Mouse (Mus musculus): Measurements from ENCODE around the gene Rtp4. TPM values are rescaled to one million over a fixed set of nuclear protein-coding genes. Genes with fewer than 3 reads are reported as not detected.

Rtp4 gene
- polyA plus RNA-seq, 1 experiment from 2014 or later: 5.1 TPM

DNA sequence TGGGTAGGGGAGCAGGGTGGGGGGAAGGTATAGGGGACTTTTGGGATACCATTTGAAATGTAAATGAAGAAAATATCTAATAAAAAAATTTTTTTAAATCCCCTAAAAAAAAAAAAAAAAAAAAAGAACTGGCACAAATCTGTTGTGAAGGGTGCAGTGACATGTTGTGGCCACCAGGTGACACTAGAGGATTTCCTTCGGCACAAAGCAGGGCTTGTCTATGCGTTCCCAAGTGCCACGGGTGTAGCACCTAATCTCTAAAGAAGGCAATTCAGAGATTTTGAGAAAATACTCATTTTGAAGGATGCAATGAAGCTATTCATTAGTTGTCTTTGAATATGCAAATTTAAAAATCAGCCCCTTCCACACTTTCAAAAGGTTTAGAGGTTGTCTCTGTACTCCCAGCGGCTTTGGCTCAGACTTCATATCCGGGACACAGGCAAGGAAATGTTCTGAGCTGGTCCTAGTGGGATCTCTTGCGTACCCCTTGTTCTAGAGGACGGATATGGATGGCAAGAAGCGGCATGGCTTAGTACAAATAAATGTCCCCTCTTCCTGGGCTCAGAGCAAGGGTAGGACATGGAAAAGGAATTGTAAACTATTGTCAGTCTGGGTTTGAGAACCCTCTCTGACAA lies 30.4 kb downstream of the Rtp4 start:
- no peaks in the 10 kb centered on the region for H3K36me3 ChIP-seq
- ATAC-seq (ENCODE audit: low FRiP score, low read depth): peak; percentile 57; the same call in 1 of the 2 replicates
- 44% methylated on average over 8 of the region's 8 CpGs for whole genome bisulfite sequencing
- H3K9ac ChIP-seq: no peak overlapping the region
- H3K27me3 ChIP-seq: peaks cover 14% of the 10 kb centered on the region; the same call in 1 of the 2 replicates
- H3K9me3 ChIP-seq: no peaks in the 10 kb centered on the region
- H3K4me1 ChIP-seq: peaks cover 5% of the 10 kb centered on the region; the same call in 1 of the 2 replicates
- no peak overlapping the region for H3K4me2 ChIP-seq (replicated peaks)
- no peak overlapping the region for H3K27ac ChIP-seq
- H3K4me3 ChIP-seq: no peak overlapping the region

DNA sequence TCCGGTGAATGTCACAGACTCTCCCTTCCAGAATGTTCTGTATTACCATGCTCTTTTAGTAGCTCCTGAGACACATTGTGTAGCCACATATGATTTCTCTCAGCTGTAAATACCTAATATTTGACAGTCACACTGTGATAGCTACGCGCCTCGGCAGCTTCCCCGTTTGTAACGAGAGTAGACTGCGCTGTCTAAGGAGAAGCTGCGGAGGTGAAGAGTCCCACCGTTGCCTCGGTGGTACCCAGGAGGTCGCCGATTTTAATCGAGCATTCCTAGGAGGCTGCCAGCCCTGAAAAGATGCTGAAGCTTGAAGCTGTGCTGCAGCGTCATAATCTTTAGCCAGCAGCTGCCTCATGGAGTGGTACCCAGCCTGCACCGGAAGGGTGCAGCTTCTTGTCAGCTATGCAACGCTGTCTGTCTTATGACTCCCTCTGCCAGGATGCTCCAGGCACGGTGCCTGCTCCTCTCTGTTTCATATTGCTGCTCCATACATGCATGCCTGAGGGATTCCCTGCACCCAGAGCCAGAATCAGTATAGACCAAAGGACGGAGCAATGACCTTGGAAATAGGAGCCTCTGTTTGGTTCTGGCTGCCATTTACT lies 31.0 kb downstream of the Rtp4 start:
- Histone ChIP-seq H3K9me3 (no peaks in the 10 kb centered on the region), H3K4me3 (no peak overlapping the region), H3K27ac (no peak overlapping the region), H3K27me3 (peaks cover 14% of the 10 kb centered on the region; the same call in 1 of the 2 replicates), H3K9ac (no peak overlapping the region), H3K36me3 (no peaks in the 10 kb centered on the region), H3K4me1 (peaks cover 5% of the 10 kb centered on the region; the same call in 1 of the 2 replicates), H3K4me2 (replicated peaks) (no peak overlapping the region)
- ATAC-seq (ENCODE audit: low FRiP score, low read depth): no peak
- 87% methylated on average over 18 of the region's 18 CpGs for WGBS

DNA sequence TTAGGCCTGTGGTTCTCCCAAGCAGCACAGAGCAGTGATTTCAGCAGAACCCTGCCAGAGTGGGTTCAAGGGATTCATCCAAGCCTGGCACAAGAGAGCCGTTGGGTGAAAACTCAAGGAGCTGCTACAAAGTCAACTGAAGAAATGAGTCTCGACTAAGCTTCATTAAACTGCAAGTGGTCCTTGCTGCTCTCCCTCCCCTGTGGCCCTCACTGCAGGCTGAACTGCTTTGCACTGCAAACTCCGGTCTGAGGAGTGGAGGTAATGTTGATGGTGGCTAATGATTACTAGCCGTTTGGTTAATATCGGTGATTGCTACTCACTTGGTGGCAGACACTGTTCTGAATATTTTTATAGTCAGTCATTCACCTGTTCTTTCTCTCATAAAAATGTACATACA lies 34.6 kb downstream of the Rtp4 start:
- Histone ChIP-seq H3K4me3 (no peak overlapping the region), H3K4me1 (peaks cover 5% of the 10 kb centered on the region; the same call in 1 of the 2 replicates), H3K9ac (no peak overlapping the region), H3K9me3 (no peaks in the 10 kb centered on the region), H3K27me3 (peaks cover 11% of the 10 kb centered on the region; the same call in 1 of the 2 replicates), H3K4me2 (replicated peaks) (no peak overlapping the region), H3K27ac (no peak overlapping the region), H3K36me3 (no peaks in the 10 kb centered on the region)
- WGBS: 53% methylated on average over 5 of the region's 5 CpGs
- no peak for ATAC-seq (ENCODE audit: low FRiP score, low read depth)

DNA sequence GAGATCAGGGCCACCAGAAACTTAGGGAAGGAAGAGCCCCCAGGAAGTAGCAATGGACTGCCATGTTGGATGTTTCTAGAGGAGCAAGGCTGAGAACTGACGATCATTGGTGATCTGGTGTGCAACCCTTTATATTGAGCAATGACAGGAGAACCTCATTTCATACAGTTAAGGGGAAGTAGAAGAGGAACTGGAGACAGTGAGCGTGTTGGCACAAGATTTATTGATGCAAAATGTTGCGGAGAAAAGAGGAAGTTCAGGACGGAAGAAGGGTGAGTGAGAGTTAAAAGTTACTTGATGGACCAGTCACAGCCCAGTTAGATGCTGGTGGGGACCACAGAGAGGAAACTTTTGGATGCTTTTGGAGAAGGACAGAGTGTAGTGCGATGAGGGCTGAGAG lies 37.1 kb downstream of the Rtp4 start:
- Histone ChIP-seq H3K4me1 (peaks cover 5% of the 10 kb centered on the region; the same call in 1 of the 2 replicates), H3K9me3 (no peaks in the 10 kb centered on the region), H3K27me3 (no peaks in the 10 kb centered on the region), H3K9ac (no peak overlapping the region), H3K4me2 (replicated peaks) (no peak overlapping the region), H3K27ac (no peak overlapping the region), H3K4me3 (no peak overlapping the region), H3K36me3 (no peaks in the 10 kb centered on the region)
- no peak for ATAC-seq (ENCODE audit: low FRiP score, low read depth)
- WGBS: 93% methylated on average over 5 of the region's 5 CpGs

DNA sequence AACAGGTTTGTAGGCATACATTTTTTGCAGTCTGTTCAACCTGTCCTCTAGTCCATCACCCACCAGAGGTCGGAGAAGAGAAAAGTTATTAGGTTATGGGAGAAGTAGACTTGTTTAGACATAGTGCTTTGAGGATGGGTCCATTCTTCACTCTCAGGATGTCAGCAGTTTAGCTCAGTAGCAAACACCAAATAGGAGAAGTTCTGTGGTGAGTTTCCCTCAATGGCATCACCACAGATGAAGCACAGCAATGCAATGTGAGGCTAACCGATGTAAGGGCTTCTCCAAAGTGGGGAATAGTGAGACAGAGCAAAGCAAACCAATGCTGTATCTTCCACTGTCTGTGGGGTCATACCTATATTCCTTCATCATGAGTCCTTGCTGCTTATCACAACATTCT lies 37.6 kb downstream of the Rtp4 start:
- H3K4me1 ChIP-seq: peaks cover 5% of the 10 kb centered on the region; the same call in 1 of the 2 replicates
- 85% methylated on average over 2 of the region's 2 CpGs for WGBS

DNA sequence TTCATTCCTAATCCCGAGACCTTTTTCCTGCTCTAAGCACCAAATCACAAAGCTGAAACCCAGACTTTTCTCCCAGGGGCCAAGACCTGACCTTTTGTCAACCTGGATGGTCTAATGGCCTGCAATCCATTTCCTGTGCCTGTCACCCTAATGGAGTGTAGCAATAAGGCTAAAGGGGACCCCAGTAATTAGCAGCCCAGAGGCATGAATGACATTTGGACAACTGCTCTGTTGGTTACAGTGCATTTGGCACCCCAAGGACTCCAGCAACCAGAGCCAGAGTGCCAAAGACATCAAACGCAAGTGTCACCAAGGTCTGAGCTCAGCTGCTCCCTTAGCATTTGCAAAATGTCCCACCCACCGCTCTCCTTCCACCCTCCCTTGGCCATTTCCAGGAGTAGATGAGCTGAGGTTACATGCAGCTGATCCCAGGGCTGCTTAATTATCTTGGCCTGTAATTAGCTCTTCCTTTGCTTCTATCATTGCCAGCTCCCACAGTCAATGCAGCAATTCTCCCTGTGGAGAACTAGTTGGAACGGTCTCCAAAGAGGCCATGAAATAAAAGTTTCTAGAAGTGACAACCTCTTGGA lies 48.4 kb downstream of the Rtp4 start:
- Histone ChIP-seq H3K4me3 (no peak overlapping the region), H3K9me3 (no peaks in the 10 kb centered on the region), H3K36me3 (no peaks in the 10 kb centered on the region), H3K27me3 (no peaks in the 10 kb centered on the region), H3K4me2 (replicated peaks) (no peak overlapping the region), H3K9ac (no peak overlapping the region), H3K27ac (no peak overlapping the region), H3K4me1 (no peaks in the 10 kb centered on the region)
- WGBS: 14% methylated on average over 4 of the region's 4 CpGs
- ATAC-seq (ENCODE audit: low FRiP score, low read depth): no peak

More for the DNA sequence above, 37.6 kb downstream of the Rtp4 start:
- H3K27ac ChIP-seq: no peak overlapping the region
- H3K9me3 ChIP-seq: no peaks in the 10 kb centered on the region
- H3K4me2 ChIP-seq (replicated peaks): no peak overlapping the region
- ATAC-seq (ENCODE audit: low FRiP score, low read depth): no peak
- H3K36me3 ChIP-seq: no peaks in the 10 kb centered on the region
- no peak overlapping the region for H3K4me3 ChIP-seq
- H3K9ac ChIP-seq: no peak overlapping the region
- no peaks in the 10 kb centered on the region for H3K27me3 ChIP-seq

DNA sequence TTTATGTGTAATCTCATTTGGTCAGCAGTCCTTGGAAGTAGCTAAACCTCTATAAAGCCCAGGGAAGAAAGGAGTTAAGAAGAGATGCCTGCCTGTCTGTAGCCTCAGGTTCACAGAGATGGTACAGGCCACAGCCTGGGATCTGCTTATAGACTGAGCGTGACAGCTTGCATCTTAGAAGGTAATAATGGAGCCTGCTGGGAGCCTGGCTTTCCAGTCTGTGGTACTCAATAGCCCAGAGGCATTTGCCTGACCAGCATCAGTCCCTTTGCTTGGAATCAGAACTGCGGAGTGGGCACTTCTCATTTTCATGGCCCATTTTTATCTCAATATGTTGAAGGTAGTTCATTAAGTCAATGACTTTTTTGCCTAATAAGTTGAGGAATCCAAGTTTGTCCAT lies 54.5 kb downstream of the Rtp4 start:
- Histone ChIP-seq H3K27ac (no peak overlapping the region), H3K27me3 (no peaks in the 10 kb centered on the region), H3K9me3 (no peaks in the 10 kb centered on the region), H3K4me2 (replicated peaks) (no peak overlapping the region), H3K4me1 (no peaks in the 10 kb centered on the region), H3K9ac (no peak overlapping the region), H3K4me3 (no peak overlapping the region), H3K36me3 (no peaks in the 10 kb centered on the region)
- no peak for ATAC-seq (ENCODE audit: low FRiP score, low read depth)
- WGBS: 87% methylated on average over 2 of the region's 2 CpGs

DNA sequence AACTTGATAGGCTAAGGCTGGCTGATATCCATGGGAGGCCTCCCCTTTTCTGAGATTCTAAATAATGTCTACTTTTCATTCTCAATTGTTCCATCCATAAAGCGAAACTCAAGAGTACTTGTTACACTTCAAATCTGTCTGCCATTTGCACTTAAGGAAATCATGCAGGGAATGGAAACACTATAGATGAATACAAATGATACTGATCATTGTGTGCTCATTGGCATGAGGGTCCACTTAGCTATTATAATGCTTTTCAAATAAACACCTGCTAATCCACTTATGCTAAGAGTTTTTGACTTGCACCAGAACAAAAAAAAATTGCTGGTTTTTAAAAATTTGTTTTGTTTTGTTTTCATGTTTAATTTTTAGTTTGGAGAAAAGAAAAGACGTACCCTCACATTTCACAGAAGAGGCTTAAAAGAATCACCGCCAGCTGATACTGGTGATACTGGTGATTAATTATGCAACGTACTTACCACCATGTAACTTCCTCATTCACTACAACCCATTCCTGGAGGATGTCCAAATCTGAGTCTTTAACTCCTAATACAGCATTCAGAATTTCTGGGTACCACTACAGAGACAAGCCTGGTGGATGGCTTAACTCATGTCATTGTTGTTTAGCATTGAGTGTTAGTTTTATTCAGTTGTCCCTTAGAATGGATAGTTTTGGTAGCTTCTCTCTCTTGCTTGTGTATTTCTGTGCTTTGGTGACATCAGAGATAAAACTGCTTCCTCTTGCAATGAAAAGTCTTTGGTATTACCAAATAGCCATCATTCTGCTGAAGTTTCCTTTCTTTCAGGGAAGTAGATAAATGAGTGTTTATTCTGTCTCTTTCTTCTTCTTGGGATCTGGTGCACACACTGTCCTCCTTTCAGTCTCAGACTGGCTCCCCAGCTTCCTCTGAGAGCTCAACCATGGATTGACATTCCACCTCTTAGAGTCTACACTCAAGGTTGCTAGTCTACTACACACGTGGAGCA lies 71.3 kb downstream of the Rtp4 start:
- WGBS: 88% methylated on average over 5 of the region's 5 CpGs
- ATAC-seq (ENCODE audit: low FRiP score, low read depth): no peak
- H3K27ac ChIP-seq: no peak overlapping the region
- no peaks in the 10 kb centered on the region for H3K27me3 ChIP-seq
- H3K9ac ChIP-seq: no peak overlapping the region
- H3K4me3 ChIP-seq: no peak overlapping the region
- no peaks in the 10 kb centered on the region for H3K36me3 ChIP-seq
- H3K4me1 ChIP-seq: no peaks in the 10 kb centered on the region
- H3K4me2 ChIP-seq (replicated peaks): no peak overlapping the region
- H3K9me3 ChIP-seq: peaks cover 9% of the 10 kb centered on the region

DNA sequence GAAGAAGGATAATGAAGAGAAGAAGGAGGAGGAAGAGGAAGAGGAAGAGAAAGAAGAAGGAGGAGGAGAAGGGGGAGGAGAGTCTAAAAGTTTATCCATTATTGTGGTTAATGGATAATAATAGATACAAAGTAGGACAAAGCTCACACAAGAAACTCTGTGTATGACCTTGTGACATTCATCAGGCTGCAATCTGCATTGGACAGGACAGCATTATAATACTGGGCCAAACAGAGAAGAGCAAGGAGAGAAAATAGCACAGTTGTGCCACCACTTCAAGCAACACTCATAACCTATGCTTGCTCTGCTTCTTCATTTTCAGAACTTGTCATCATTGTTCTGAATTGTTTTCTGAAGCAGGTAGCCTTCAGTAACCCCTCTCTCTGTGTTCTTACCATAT lies 72.4 kb downstream of the Rtp4 start:
- no peaks in the 10 kb centered on the region for H3K4me1 ChIP-seq
- no peak overlapping the region for H3K9ac ChIP-seq
- no peaks in the 10 kb centered on the region for H3K27me3 ChIP-seq
- no peak overlapping the region for H3K4me3 ChIP-seq
- H3K4me2 ChIP-seq (replicated peaks): no peak overlapping the region
- ATAC-seq (ENCODE audit: low FRiP score, low read depth): no peak
- peaks cover 9% of the 10 kb centered on the region for H3K9me3 ChIP-seq
- no peak overlapping the region for H3K27ac ChIP-seq
- no peaks in the 10 kb centered on the region for H3K36me3 ChIP-seq

DNA sequence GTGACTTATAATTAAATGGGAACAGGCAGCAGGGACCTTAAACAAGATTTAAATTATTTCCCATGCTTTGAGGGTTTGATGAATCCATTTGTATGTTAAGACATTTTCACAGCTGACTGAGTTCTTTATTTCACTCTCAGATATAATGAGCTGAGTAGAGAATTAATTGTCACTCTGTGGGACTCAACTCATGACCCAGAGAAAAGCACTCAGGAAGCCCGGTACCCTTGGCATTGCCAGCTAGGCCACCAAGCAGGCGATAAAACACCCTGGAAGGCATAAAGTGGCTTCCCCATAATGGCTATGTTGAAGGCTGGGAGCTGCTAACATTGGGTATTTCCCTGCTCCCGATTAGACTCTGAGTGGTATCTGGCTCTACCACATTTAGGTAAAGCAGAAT lies 76.6 kb downstream of the Rtp4 start:
- H3K4me1 ChIP-seq: no peaks in the 10 kb centered on the region
- WGBS: 79% methylated on average over 3 of the region's 3 CpGs
- no peak overlapping the region for H3K4me3 ChIP-seq

DNA sequence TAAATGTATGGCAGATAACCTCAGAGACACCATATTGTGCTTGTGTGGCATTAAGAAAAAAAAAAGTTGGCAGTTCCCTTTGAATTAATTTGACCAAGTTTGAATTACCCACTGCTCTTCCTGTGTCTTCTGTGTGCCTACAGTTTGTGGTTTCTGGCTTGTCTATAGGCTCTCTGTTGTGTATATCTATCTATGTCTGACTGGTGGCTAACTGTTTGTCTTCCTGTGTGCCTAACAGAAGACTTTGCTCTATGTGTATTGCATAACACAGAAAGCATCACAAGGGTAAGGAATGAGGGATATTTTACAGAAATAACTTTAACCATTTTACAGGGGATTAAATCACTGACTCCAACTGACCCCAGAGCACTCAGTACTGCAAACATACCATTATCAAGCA lies 77.9 kb downstream of the Rtp4 start:
- Histone ChIP-seq H3K9ac (no peak overlapping the region), H3K4me2 (replicated peaks) (no peak overlapping the region), H3K27me3 (no peaks in the 10 kb centered on the region), H3K4me1 (no peaks in the 10 kb centered on the region), H3K4me3 (no peak overlapping the region), H3K9me3 (no peaks in the 10 kb centered on the region), H3K27ac (no peak overlapping the region), H3K36me3 (no peaks in the 10 kb centered on the region)
- ATAC-seq (ENCODE audit: low FRiP score, low read depth): no peak

More for the DNA sequence above, 76.6 kb downstream of the Rtp4 start:
- Histone ChIP-seq H3K36me3 (no peaks in the 10 kb centered on the region), H3K4me2 (replicated peaks) (no peak overlapping the region), H3K27ac (no peak overlapping the region), H3K9ac (no peak overlapping the region), H3K27me3 (no peaks in the 10 kb centered on the region), H3K9me3 (no peaks in the 10 kb centered on the region)
- ATAC-seq (ENCODE audit: low FRiP score, low read depth): no peak

DNA sequence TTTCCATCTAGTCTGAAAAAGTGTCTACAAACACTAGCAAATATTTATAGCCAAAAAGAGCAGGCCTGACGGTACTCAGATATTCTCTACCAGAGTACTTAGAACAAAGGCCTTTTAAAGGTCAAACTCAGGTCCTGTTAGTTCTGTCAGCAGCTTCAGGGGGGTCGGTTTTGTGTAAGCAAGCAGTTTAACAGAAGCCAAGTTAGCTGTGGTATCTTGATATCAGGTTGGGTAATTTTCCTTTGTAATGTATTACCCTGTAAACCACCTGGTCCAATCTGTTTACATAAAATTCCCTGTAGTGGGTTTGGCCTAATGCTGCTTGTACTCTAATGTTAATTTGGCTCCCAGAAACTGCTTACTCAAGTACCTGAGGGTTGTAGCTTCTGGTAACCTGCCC lies 86.1 kb downstream of the Rtp4 start:
- ATAC-seq (ENCODE audit: low FRiP score, low read depth): no peak
- Histone ChIP-seq H3K9me3 (no peaks in the 10 kb centered on the region), H3K4me2 (replicated peaks) (no peak overlapping the region), H3K27ac (no peak overlapping the region), H3K4me3 (no peak overlapping the region), H3K27me3 (no peaks in the 10 kb centered on the region), H3K36me3 (no peaks in the 10 kb centered on the region), H3K4me1 (peaks cover 18% of the 10 kb centered on the region; the same call in 1 of the 2 replicates), H3K9ac (no peak overlapping the region)
- 83% methylated on average over 2 of the region's 2 CpGs for WGBS
